Mouse (Mus musculus): Measurements from ENCODE around the gene Gm3752.
"Not testable (repeated sequence)": the region's sequence is repeated elsewhere in the genome, so short reads cannot be mapped to it uniquely, and the experiment has no call there.

- TF ChIP-seq CTCF (IDR thresholded peaks at IDR 0.05); POLR2A (IDR thresholded peaks at IDR 0.05; ENCODE audit: insufficient read depth, low read depth, low read length); EP300 (IDR thresholded peaks at IDR 0.05; ENCODE audit: insufficient read depth, low read depth, low read length): not testable (repeated sequence)
Measured at GRCm38 (mm10) chr14:7450817-7451216, 32.7 kb downstream of the Gm3752 start, which contains the start of gene Gm3755.
